Mouse (Mus musculus): ENCODE measurements around the gene Zfp607a. TPM values are rescaled to one million over a fixed set of nuclear protein-coding genes. Genes with fewer than 3 reads are reported as not detected.

Zfp607a gene
- polyA plus RNA-seq (2014; fragmentation: Illumina TruSeq; extraction: RNeasy Lipid Tissue Mini Kit (QIAGEN cat#74804); ENCODE audit: low read depth, low replicate concordance), result 2.3 TPM

GRCm38 (mm10) chr7:27857227-27857626, at the start of gene Zfp607a:
Zfp607a (plus strand) TSS chr7:27857527.

GRCm38 (mm10) chr7:27838323-27839249, 18.7 kb upstream of the Zfp607a start, which contains the start of gene Zfp59:
Zfp59 (plus strand) TSS chr7:27838607.

GRCm38 (mm10) chr7:27928818-27929695, 71.7 kb downstream of the Zfp607a start, which contains the start of gene Zfp974:
Zfp974 (minus strand) TSS chr7:27929460.

Other genes with a start within 250 kb of the Zfp607a start
- gene Ttc9b, start 203.6 kb upstream of the Zfp607a start, polyA plus RNA-seq (2014; fragmentation: Illumina TruSeq; extraction: RNeasy Lipid Tissue Mini Kit (QIAGEN cat#74804); ENCODE audit: low read depth, low replicate concordance), result not detected
- 15.8 TPM for gene Map3k10, start 182.9 kb upstream of the Zfp607a start, polyA plus RNA-seq (2014; fragmentation: Illumina TruSeq; extraction: RNeasy Lipid Tissue Mini Kit (QIAGEN cat#74804); ENCODE audit: low read depth, low replicate concordance)
- 2.6 TPM for gene Zfp607b, start 168.2 kb upstream of the Zfp607a start, polyA plus RNA-seq (2014; fragmentation: Illumina TruSeq; extraction: RNeasy Lipid Tissue Mini Kit (QIAGEN cat#74804); ENCODE audit: low read depth, low replicate concordance)
- gene Zfp60, start 126.1 kb upstream of the Zfp607a start, polyA plus RNA-seq (2014; fragmentation: Illumina TruSeq; extraction: RNeasy Lipid Tissue Mini Kit (QIAGEN cat#74804); ENCODE audit: low read depth, low replicate concordance), result 8.6 TPM
- gene Zfp626, start 50.3 kb upstream of the Zfp607a start, polyA plus RNA-seq (2014; fragmentation: Illumina TruSeq; extraction: RNeasy Lipid Tissue Mini Kit (QIAGEN cat#74804); ENCODE audit: low read depth, low replicate concordance), result 5.7 TPM
- 4.5 TPM for gene Zfp59, start 18.9 kb upstream of the Zfp607a start, polyA plus RNA-seq (2014; fragmentation: Illumina TruSeq; extraction: RNeasy Lipid Tissue Mini Kit (QIAGEN cat#74804); ENCODE audit: low read depth, low replicate concordance)
- 8.7 TPM for gene Zfp974, start 71.9 kb downstream of the Zfp607a start, polyA plus RNA-seq (2014; fragmentation: Illumina TruSeq; extraction: RNeasy Lipid Tissue Mini Kit (QIAGEN cat#74804); ENCODE audit: low read depth, low replicate concordance)
- 6.8 TPM for gene Zfp780b, start 121.6 kb downstream of the Zfp607a start, polyA plus RNA-seq (2014; fragmentation: Illumina TruSeq; extraction: RNeasy Lipid Tissue Mini Kit (QIAGEN cat#74804); ENCODE audit: low read depth, low replicate concordance)
- 1.3 TPM for gene Zfp850, start 156.6 kb downstream of the Zfp607a start, polyA plus RNA-seq (2014; fragmentation: Illumina TruSeq; extraction: RNeasy Lipid Tissue Mini Kit (QIAGEN cat#74804); ENCODE audit: low read depth, low replicate concordance)
- 101 TPM for gene Psmc4, start 192.6 kb downstream of the Zfp607a start, polyA plus RNA-seq (2014; fragmentation: Illumina TruSeq; extraction: RNeasy Lipid Tissue Mini Kit (QIAGEN cat#74804); ENCODE audit: low read depth, low replicate concordance)
- 0.42 TPM for gene Fcgbp, start 213.7 kb downstream of the Zfp607a start, polyA plus RNA-seq (2014; fragmentation: Illumina TruSeq; extraction: RNeasy Lipid Tissue Mini Kit (QIAGEN cat#74804); ENCODE audit: low read depth, low replicate concordance)